Mouse (Mus musculus) CH12.LX (cell line): ENCODE results near the gene Stk39. TPM values are rescaled to one million over a fixed set of nuclear protein-coding genes. Genes with fewer than 3 reads are reported as not detected.

Experiments used
- DNase-seq: peaks from one replicate; pipeline ENCODE4 v3.0.0-alpha.2; 2013; ENCODE audit errors: extremely low read depth
- H3K27ac ChIP-seq: 2 replicates; pipeline ENCODE4 v1.5.1; 2012; ENCODE audit warnings: low read depth, mild to moderate bottlenecking, control low read depth, moderate library complexity; ENCODE audit not compliant: insufficient read depth
- H3K27me3 ChIP-seq: replicated peaks from 2 replicates; pipeline ENCODE3; 2012; ENCODE audit warnings: inconsistent platforms
- H3K36me3 ChIP-seq, 2 experiments: replicated peaks in 1 of 2; 2 replicates each; pipeline versions ENCODE3 to v1.6.1; 2012; ENCODE audit warnings: inconsistent platforms in 1 of 2, low read length in 1 of 2, mild to moderate bottlenecking in 1 of 2, mixed read lengths in 1 of 2, moderate library complexity in 1 of 2; ENCODE audit not compliant: control insufficient read depth in 1 of 2, insufficient read depth in 1 of 2
- H3K4me1 ChIP-seq, 2 experiments: 2 replicates each; pipeline ENCODE4 v1.6.1; 2012; ENCODE audit warnings: inconsistent platforms in 1 of 2, moderate library complexity in 1 of 2; ENCODE audit not compliant: insufficient read depth in 2 of 2, control insufficient read depth in 1 of 2
- H3K4me2 ChIP-seq: 2 replicates; pipeline ENCODE4 v1.6.1; 2012; ENCODE audit warnings: low read depth, mild to moderate bottlenecking, control low read depth; ENCODE audit not compliant: poor library complexity, insufficient read depth, severe bottlenecking
- H3K4me3 ChIP-seq, 3 experiments: fragments of 150-350 bp in 1 of 3; sonication (generic) in 1 of 3; replicated peaks in 1 of 3; 2 replicates each; pipeline versions ENCODE3 to v1.5.1; 2011 to 2012; ENCODE audit warnings: low read depth in 2 of 3, low read length in 2 of 3, mild to moderate bottlenecking in 2 of 3, moderate library complexity in 2 of 3, control low read depth in 1 of 3, improper control_type of control experiment in 1 of 3, inconsistent platforms in 1 of 3, mixed read lengths in 1 of 3; ENCODE audit not compliant: poor library complexity in 1 of 3
- H3K79me2 ChIP-seq: replicated peaks from 2 replicates; pipeline ENCODE4 v1.6.1; 2012; ENCODE audit warnings: mild to moderate bottlenecking, moderate library complexity; ENCODE audit not compliant: control insufficient read depth, poor library complexity, insufficient read depth, severe bottlenecking; ENCODE audit errors: extremely low read depth
- H3K9ac ChIP-seq: 2 replicates; pipeline ENCODE4 v1.6.1; 2012; ENCODE audit warnings: low read depth, mild to moderate bottlenecking, control low read depth, moderate library complexity; ENCODE audit not compliant: insufficient read depth
- H3K9me3 ChIP-seq: replicated peaks from 2 replicates; pipeline ENCODE3; 2012; ENCODE audit warnings: low read length, inconsistent platforms, mixed read lengths
- CTCF ChIP-seq, 2 experiments: IDR thresholded peaks in 1 of 2; conservative IDR thresholded peaks in 1 of 2; 2 replicates each; pipeline ENCODE4 v1.5.1; 2011 to 2012; ENCODE audit warnings: low read depth in 2 of 2, low read length in 2 of 2, improper control_type of control experiment in 1 of 2, inconsistent platforms in 1 of 2, mild to moderate bottlenecking in 1 of 2, moderate library complexity in 1 of 2
- ETS1 ChIP-seq: conservative IDR thresholded peaks from 2 replicates; pipeline ENCODE4 v1.6.1; 2012; ENCODE audit warnings: low read depth, mild to moderate bottlenecking, inconsistent platforms, low read length, improper control_type of control experiment, moderate library complexity
- KAT2A ChIP-seq: IDR thresholded peaks from 2 replicates; pipeline ENCODE4 v1.6.1; 2012; ENCODE audit warnings: low read length, improper control_type of control experiment, inconsistent platforms; ENCODE audit not compliant: insufficient replicate concordance
- MAFK ChIP-seq: IDR thresholded peaks from 2 replicates; pipeline ENCODE4 v1.6.1; 2011; ENCODE audit warnings: low read length, improper control_type of control experiment; ENCODE audit not compliant: insufficient replicate concordance
- MAZ ChIP-seq: IDR thresholded peaks from 2 replicates; pipeline ENCODE4 v1.6.1; 2012; ENCODE audit warnings: low read depth, mild to moderate bottlenecking, inconsistent platforms, low read length, improper control_type of control experiment, moderate library complexity
- SIN3A ChIP-seq: IDR thresholded peaks from 2 replicates; pipeline ENCODE4 v1.6.1; 2012; ENCODE audit warnings: low read length, improper control_type of control experiment, inconsistent platforms
- USF1 ChIP-seq: IDR thresholded peaks from 2 replicates; pipeline ENCODE4 v1.6.1; 2014; ENCODE audit warnings: low read depth, mild to moderate bottlenecking, inconsistent platforms, low read length, improper control_type of control experiment
- dilution Hi-C: fragments of 300-500 bp; cut with MboI; formaldehyde crosslinking; loops from 2 replicates; pipeline ENCODE4 v1.14.3; 2020; ENCODE audit warnings: low sequenced_read_pairs; ENCODE audit not compliant: extremely low pct_unique_long_range_greater_than_20kb, extremely low pct_ligation_motif_present
- in situ Hi-C: fragments of 300-500 bp; cut with MboI; formaldehyde crosslinking; loops from 3 replicates; pipeline ENCODE4 v1.14.3; 2019; ENCODE audit warnings: low sequenced_read_pairs, low pct_ligation_motif_present, low pct_unique_long_range_greater_than_20kb, mixed read lengths
- polyA plus RNA-seq: library from polyadenylated mRNA; unstranded; fragments of >175 nt; gene quantifications from 2 replicates; pipeline ENCODE4 v1.2.1, GENCODE M21; 2012; ENCODE audit warnings: low read depth; ENCODE audit not compliant: insufficient read length
- total RNA-seq, 2 experiments: library from RNA; depleted of rRNA; stranded (reverse); fragments of 300-350 nt in 1 of 2; fragments of >200 nt in 1 of 2; gene quantifications; 2 replicates each; pipeline ENCODE4 v1.2.3; 2012 to 2014

Gene Stk39
- total and polyA plus RNA-seq, 3 experiments: not detected

GRCm38 (mm10) chr2:68433736-68434312 lies 38.2 kb downstream of the Stk39 start:
- Histone ChIP-seq H3K4me1 (no peaks in the 10 kb centered on the region), H3K79me2 (no peaks in the 10 kb centered on the region), H3K27me3 (no peaks in the 10 kb centered on the region), H3K36me3 (no peaks in the 10 kb centered on the region), H3K9me3 (peaks cover 82% of the 10 kb centered on the region), H3K9ac (no peak overlapping the region), H3K27ac (no peak overlapping the region), H3K4me2 (no peak overlapping the region), H3K4me3 (no peak overlapping the region)
- in situ Hi-C loops: no loop called here
- TF ChIP-seq SIN3A (no peak), MAFK (no peak), USF1 (no peak)
- DNase-seq: no peak
- dilution Hi-C loops: no loop called here

- DNase-seq: no peak
- no peak for TF ChIP-seq ETS1
- no peak overlapping the region for H3K4me2 ChIP-seq
- H3K27ac ChIP-seq: no peak overlapping the region
- H3K9ac ChIP-seq: no peak overlapping the region
- no peaks in the 10 kb centered on the region for H3K36me3 ChIP-seq
- in situ Hi-C loops: no loop called here
- dilution Hi-C loops: no loop called here
- H3K4me1 ChIP-seq: no peaks in the 10 kb centered on the region
- H3K79me2 ChIP-seq: no peaks in the 10 kb centered on the region
- H3K4me3 ChIP-seq: no peak overlapping the region
- H3K9me3 ChIP-seq: peaks cover 82% of the 10 kb centered on the region
- no peaks in the 10 kb centered on the region for H3K27me3 ChIP-seq
These were observed 39.2 kb downstream of the Stk39 start for GRCm38 (mm10) chr2:68432834-68433233.

GRCm38 (mm10) chr2:68431024-68431962 lies 40.8 kb downstream of the Stk39 start:
- TF ChIP-seq KAT2A: no peak
- TF ChIP-seq MAZ: no peak
- no peak for TF ChIP-seq CTCF (conservative IDR thresholded peaks at IDR 0.05 in 1 of 2, IDR thresholded peaks at IDR 0.05 in 1 of 2; ENCODE audit: low read depth in 2 of 2, low read length in 2 of 2)
- no peaks in the 10 kb centered on the region for H3K27me3 ChIP-seq
- in situ Hi-C loops: no loop called here
- H3K79me2 ChIP-seq: no peaks in the 10 kb centered on the region
- no peak overlapping the region for H3K4me2 ChIP-seq
- no peak overlapping the region for H3K9ac ChIP-seq
- no peaks in the 10 kb centered on the region for H3K4me1 ChIP-seq
- no peak for DNase-seq
- dilution Hi-C loops: no loop called here
- H3K36me3 ChIP-seq: no peaks in the 10 kb centered on the region
- H3K9me3 ChIP-seq: peaks cover 79% of the 10 kb centered on the region
- H3K27ac ChIP-seq: no peak overlapping the region
- no peak overlapping the region for H3K4me3 ChIP-seq
